Mouse (Mus musculus) megakaryocyte, embryonic 14.5 days (primary cell): ENCODE measurements at regions not wholly inside any gene's neighbourhood (a gene's known extent, or its start where the extent isn't known, plus 50 kb on each side); places are given as distances from the start of the nearest gene placed in this dataset.

ENCODE experiments used
- FLI1 ChIP-seq: IDR thresholded peaks from 2 replicates; pipeline ENCODE4 v1.6.1; 2012; ENCODE audit warnings: low read length, inconsistent platforms, mixed read lengths
- GATA1 ChIP-seq: IDR thresholded peaks from 3 replicates; pipeline ENCODE4 v1.6.1; 2012; ENCODE audit warnings: mixed read lengths, low read length, inconsistent platforms, borderline replicate concordance

DNA sequence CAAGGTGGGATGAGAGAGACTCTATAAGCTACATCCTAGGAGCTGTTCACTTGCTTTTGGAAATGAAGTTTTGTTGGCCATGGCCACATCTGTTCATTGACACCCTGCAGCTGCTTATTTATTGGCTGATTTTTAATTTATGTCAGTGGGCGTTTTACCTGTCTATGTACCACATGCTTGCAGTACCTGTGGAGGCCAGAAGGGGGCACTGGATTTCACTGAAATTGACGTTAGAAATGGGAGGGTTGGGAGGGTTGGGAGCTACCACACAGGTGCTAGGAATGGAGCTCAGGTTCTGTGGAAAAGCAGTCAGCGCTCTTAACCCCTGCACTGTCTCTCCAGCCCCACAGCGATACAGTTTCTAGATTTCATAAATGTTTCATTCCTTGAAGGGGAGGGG lies 99.9 kb downstream of the Sall1 start:
- TF ChIP-seq GATA1 (no peak), FLI1 (no peak)
